In genomic region chr12:30831383-30831782, GRCm38 (mm10) we compare ENCODE assay signal across 38 mouse cellular contexts. TPM values are rescaled to one million over a fixed set of nuclear protein-coding genes. Genes with fewer than 3 reads are reported as not detected.
"Had no signal": no experiment of that assay in that cellular context is flagged by ENCODE, and none has a peak within 500 bp of the region (broad histone marks: within the 10 kb centered on the region; RNA-seq: fewer than 3 reads in every experiment).

No protein-coding gene starts in this region.

- H3K27me3 ChIP-seq: heart, embryonic 12.5 days; heart, embryonic 13.5 days; heart, embryonic 15.5 days; hindbrain, embryonic 12.5 days; hindbrain, embryonic 13.5 days; hindbrain, embryonic 15.5 days; kidney, embryonic 15.5 days had no signal

- H3K9ac ChIP-seq: heart, embryonic 12.5 days; heart, embryonic 13.5 days; heart, embryonic 15.5 days; hindbrain, embryonic 12.5 days; hindbrain, embryonic 13.5 days; hindbrain, embryonic 14.5 days; hindbrain, embryonic 15.5 days; kidney, embryonic 15.5 days had no signal

- H3K36me3 ChIP-seq: heart, embryonic 10.5 days; heart, embryonic 12.5 days; heart, embryonic 13.5 days; heart, embryonic 15.5 days; hindbrain, embryonic 10.5 days; hindbrain, embryonic 12.5 days; hindbrain, embryonic 13.5 days; hindbrain, embryonic 15.5 days; kidney, embryonic 15.5 days had no signal

- H3K4me1 ChIP-seq: heart, embryonic 10.5 days; heart, embryonic 12.5 days; heart, embryonic 13.5 days; heart, embryonic 15.5 days; hindbrain, embryonic 10.5 days; hindbrain, embryonic 12.5 days; hindbrain, embryonic 13.5 days; hindbrain, embryonic 15.5 days; kidney, embryonic 15.5 days had no signal

- ATAC-seq: hindbrain, embryonic 16.5 days; hindbrain, postnatal 0 days; inflammation-experienced regulatory T-cells, adult 6 months; intestine, embryonic 16.5 days; intestine, postnatal 0 days had no signal

- DNase-seq: heart, postnatal 10 days; heart, postnatal 14 days; heart, postnatal 36 days; heart, postnatal 4 days; kidney, adult 11 months; kidney, adult 18-20 months; kidney, adult 2 months; kidney, adult 8-10 months; kidney, adult 9 months; kidney, postnatal 10 days; kidney, postnatal 14 days; kidney, postnatal 25 days; kidney, postnatal 36 days; kidney, postnatal 4 days; layer of hippocampus, adult 9-11 months; layer of hippocampus, postnatal 36 days had no signal

- H3K4me2 ChIP-seq: heart, embryonic 11.5 days; heart, embryonic 12.5 days; heart, embryonic 13.5 days; heart, embryonic 15.5 days; hindbrain, embryonic 12.5 days; hindbrain, embryonic 13.5 days; hindbrain, embryonic 14.5 days; hindbrain, embryonic 15.5 days; kidney, embryonic 15.5 days had no signal

- H3K27ac ChIP-seq: heart, embryonic 10.5 days; heart, embryonic 13.5 days; heart, embryonic 15.5 days; hindbrain, embryonic 10.5 days; hindbrain, embryonic 12.5 days; hindbrain, embryonic 13.5 days; hindbrain, embryonic 14.5 days; hindbrain, embryonic 15.5 days; hindbrain, postnatal 0 days; kidney, embryonic 15.5 days; kidney, postnatal 0 days; layer of hippocampus, adult 2 months; left cerebral cortex, adult 2 months had no signal

- H3K9me3 ChIP-seq: heart, embryonic 10.5 days; heart, embryonic 13.5 days; heart, embryonic 15.5 days; hindbrain, embryonic 10.5 days; hindbrain, embryonic 12.5 days; hindbrain, embryonic 13.5 days; hindbrain, embryonic 15.5 days; kidney, embryonic 15.5 days had no signal

- H3K4me3 ChIP-seq: heart, embryonic 10.5 days; heart, embryonic 12.5 days; heart, embryonic 13.5 days; heart, embryonic 15.5 days; hindbrain, embryonic 10.5 days; hindbrain, embryonic 12.5 days; hindbrain, embryonic 13.5 days; hindbrain, embryonic 15.5 days; kidney, embryonic 15.5 days; layer of hippocampus, adult 2 months; left cerebral cortex, adult 2 months had no signal

RNA-seq across cellular contexts. Expression of gene Alkal2, which starts 52.7 kb away (rescaled TPM):
- total RNA-seq: heart, postnatal 4 days; hematopoietic stem cell, adult 5-6 weeks had no signal
- polyA plus RNA-seq: heart, embryonic 12.5 days; heart, postnatal 0 days; hindbrain, embryonic 13.5 days; inflammation-experienced regulatory T-cells, adult 6 months; large intestine, adult 2 months had no signal
